Mouse (Mus musculus): ENCODE data around the gene Gm11011. TPM values are rescaled to one million over a fixed set of nuclear protein-coding genes. Genes with fewer than 3 reads are reported as not detected.
"Not testable (repeated sequence)": the region's sequence is repeated elsewhere in the genome, so short reads cannot be mapped to it uniquely, and the experiment has no call there.

Gene Gm11011
- polyA plus RNA-seq (2015; fragmentation: Nextera tagmentation; extraction: Ambion mirVana), result not detected in 2 replicates

DNA sequence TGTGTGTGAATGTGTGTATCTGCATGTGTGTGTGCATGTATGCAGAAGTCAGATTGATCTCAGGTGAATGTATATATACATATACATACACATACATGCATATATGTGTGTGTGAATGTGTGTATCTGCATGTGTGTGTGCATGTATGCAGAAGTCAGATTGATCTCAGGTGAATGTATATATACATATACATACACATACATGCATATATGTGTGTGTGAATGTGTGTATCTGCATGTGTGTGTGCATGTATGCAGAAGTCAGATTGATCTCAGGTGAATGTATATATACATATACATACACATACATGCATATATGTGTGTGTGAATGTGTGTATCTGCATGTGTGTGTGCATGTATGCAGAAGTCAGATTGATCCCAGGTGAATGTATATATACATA, at the start of gene Gm11011:
TSS of gene Gm11011 (minus strand) at position 101 of the 400 bp plus-strand sequence.
- not testable (repeated sequence) for H3K4me2 ChIP-seq (replicated peaks; ENCODE audit: low read depth, low read length); ATAC-seq (ENCODE audit: low FRiP score, low TSS enrichment); H3K27ac ChIP-seq (ENCODE audit: low read length); H3K9ac ChIP-seq (replicated peaks; ENCODE audit: low read length); H3K4me3 ChIP-seq (ENCODE audit: low read length); H3K36me3 ChIP-seq (ENCODE audit: insufficient read depth, low read length); H3K9me3 ChIP-seq (ENCODE audit: low read length); H3K27me3 ChIP-seq (ENCODE audit: insufficient read depth, low read length)
- peaks cover 11% of the 10 kb centered on the region; the same call in 1 of the 2 replicates for H3K4me1 ChIP-seq (ENCODE audit: insufficient read depth, low read length)

DNA sequence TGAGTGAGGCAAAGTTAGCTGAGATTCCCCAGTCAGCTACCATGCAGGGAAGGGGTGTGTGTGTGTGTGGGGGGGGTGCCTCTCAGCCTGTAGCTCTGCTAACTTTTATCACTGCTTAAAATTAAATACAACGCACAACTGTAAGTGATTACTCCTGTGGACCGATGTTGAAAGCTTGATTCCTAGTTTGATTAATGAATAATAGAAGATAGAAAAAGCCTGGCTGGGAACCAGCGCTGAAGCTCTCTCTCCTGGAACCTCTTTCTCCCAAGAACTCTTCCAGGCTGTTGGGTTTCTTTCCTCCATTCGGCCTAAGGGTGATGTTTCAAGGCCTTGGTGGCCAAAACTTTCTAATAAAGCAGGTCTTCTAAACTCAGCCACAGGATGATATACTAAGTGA, 48.9 kb upstream of the Gm11011 start:
- Histone ChIP-seq H3K4me1 (ENCODE audit: insufficient read depth, low read length) (peaks cover 43% of the 10 kb centered on the region), H3K36me3 (ENCODE audit: insufficient read depth, low read length) (no peaks in the 10 kb centered on the region), H3K27ac (ENCODE audit: low read length) (0 out of 2 replicates have a peak overlapping the region, but pooled peaks have one; percentile 36), H3K9ac (replicated peaks; ENCODE audit: low read length) (peak overlapping the region; percentile 40), H3K4me3 (ENCODE audit: low read length) (peak overlapping the region; percentile 87), H3K9me3 (ENCODE audit: low read length) (no peaks in the 10 kb centered on the region), H3K4me2 (replicated peaks; ENCODE audit: low read depth, low read length) (peak overlapping the region; percentile 83), H3K27me3 (ENCODE audit: insufficient read depth, low read length) (no peaks in the 10 kb centered on the region)
- no peak for ATAC-seq (ENCODE audit: low FRiP score, low TSS enrichment)
- 18% methylated on average over 4 of the region's 4 CpGs for WGBS

DNA sequence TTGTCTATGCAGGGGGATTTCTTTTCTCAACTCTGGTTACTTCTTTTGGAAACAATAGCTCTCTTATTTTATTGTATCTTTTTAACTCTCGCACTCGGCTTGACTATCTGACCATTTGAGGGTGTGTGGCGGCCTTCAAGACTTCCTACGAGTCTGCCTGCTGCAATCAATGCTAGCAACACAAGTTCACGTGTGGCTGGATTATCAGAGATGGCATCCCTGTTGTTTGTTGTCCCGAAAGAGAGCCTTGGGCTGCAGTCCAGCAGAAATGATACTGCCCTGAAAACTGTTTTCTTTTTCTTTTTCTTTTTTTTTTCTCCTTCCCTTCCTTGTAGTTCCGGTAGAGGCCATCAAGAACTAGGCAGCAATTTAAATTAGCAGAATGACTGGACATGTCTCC, 47.9 kb upstream of the Gm11011 start:
- peak overlapping the region; percentile 83 for H3K4me2 ChIP-seq (replicated peaks; ENCODE audit: low read depth, low read length)
- peak overlapping the region; percentile 96 for H3K27ac ChIP-seq (ENCODE audit: low read length)
- 16% methylated on average over 7 of the region's 7 CpGs for WGBS
- peaks cover 40% of the 10 kb centered on the region for H3K4me1 ChIP-seq (ENCODE audit: insufficient read depth, low read length)
- H3K36me3 ChIP-seq (ENCODE audit: insufficient read depth, low read length), result no peaks in the 10 kb centered on the region
- peak overlapping the region; percentile 87 for H3K4me3 ChIP-seq (ENCODE audit: low read length)
- H3K9me3 ChIP-seq (ENCODE audit: low read length), result no peaks in the 10 kb centered on the region
- peak overlapping the region; percentile 97 for H3K9ac ChIP-seq (replicated peaks; ENCODE audit: low read length)
- no peak for ATAC-seq (ENCODE audit: low FRiP score, low TSS enrichment)
- no peaks in the 10 kb centered on the region for H3K27me3 ChIP-seq (ENCODE audit: insufficient read depth, low read length)

DNA sequence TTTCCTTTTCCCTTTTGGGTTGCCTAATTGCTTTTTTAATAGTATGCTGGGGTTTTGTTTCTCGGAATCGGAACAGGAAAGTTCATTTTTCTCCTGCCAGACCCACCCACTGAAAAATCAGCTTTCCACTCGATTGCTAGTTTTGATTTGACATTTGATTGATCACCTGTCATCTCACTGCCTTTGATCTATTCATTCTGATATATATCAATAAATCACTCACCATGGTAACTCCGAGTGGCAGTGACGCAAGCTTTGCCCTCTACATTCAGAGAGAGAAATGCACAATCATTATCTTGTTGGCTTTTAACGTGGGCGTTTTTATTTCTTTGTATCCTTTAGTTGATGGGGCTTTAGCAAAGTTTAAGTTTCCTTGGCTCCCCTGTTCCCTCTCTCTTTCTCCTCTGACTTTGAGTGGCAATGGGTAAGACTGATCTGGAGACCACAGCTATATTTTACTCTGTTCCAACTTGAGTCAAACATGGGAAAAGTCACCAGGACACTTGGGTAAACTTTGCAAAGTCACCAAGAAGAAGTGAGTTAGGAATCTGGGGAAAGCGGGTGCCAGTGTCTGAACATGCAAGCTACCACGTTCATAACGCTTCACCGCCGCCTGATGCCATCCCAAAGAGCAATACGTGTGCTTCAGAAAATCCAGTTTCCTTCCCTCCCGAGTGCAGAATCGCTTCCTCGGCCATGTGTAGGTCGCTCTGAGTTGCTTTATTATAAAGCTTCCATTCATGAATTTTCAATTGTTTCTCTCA, 47.3 kb upstream of the Gm11011 start:
- Histone ChIP-seq H3K4me3 (ENCODE audit: low read length) (peak overlapping the region; percentile 87), H3K4me1 (ENCODE audit: insufficient read depth, low read length) (peaks cover 36% of the 10 kb centered on the region), H3K9me3 (ENCODE audit: low read length) (no peaks in the 10 kb centered on the region), H3K36me3 (ENCODE audit: insufficient read depth, low read length) (no peaks in the 10 kb centered on the region), H3K9ac (replicated peaks; ENCODE audit: low read length) (peak overlapping the region; percentile 97), H3K4me2 (replicated peaks; ENCODE audit: low read depth, low read length) (peak overlapping the region; percentile 83), H3K27ac (ENCODE audit: low read length) (peak overlapping the region; percentile 96), H3K27me3 (ENCODE audit: insufficient read depth, low read length) (no peaks in the 10 kb centered on the region)
- ATAC-seq (ENCODE audit: low FRiP score, low TSS enrichment), result no peak
- WGBS, result 5% methylated on average over 17 of the region's 17 CpGs

DNA sequence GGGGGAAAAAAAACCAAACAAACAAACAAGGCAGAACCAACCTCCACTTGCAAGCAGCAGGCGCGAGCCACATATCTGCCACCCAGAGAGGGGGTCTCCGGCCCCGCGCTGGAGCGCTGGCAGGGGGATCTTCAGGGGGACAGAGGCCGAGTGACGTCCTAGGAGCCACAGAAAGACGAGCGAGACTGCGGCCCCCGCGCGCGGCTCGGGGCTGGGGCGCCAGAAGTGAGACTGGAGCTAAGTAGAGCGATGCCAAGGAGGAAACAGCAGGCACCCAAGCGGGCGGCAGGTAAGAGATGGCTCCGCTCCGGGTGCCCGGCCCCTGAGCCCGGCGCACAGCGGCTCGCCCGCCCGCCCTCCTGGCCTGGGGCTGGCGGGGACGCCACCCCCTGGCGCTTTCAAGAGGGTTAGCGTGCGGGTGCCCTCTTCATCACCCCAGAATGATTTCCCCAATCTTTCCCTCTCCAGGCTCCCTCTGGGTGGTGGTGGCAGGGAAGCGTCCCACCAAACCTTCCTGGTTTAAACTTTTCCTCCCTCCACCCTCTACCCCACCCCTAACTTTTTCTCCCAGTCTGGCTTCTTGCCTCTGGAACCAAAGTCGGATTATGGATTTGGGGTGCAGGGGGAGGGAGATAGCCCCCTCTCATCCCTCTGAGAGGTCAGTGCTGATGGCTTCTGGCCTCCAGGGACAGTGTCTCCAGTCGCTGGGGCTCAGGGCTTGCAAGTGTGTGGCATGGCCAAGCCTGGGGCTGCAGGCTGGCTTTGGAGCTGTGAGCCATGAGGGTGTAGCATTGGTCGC, 46.1 kb upstream of the Gm11011 start:
- H3K36me3 ChIP-seq (ENCODE audit: insufficient read depth, low read length), result no peaks in the 10 kb centered on the region
- H3K4me3 ChIP-seq (ENCODE audit: low read length), result peak overlapping the region; percentile 87
- H3K4me2 ChIP-seq (replicated peaks; ENCODE audit: low read depth, low read length), result peak overlapping the region; percentile 83
- H3K9me3 ChIP-seq (ENCODE audit: low read length), result no peaks in the 10 kb centered on the region
- peak overlapping the region; percentile 96 for H3K27ac ChIP-seq (ENCODE audit: low read length)
- peak; percentile 29; the same call in 1 of the 2 replicates for ATAC-seq (ENCODE audit: low FRiP score, low TSS enrichment)
- H3K4me1 ChIP-seq (ENCODE audit: insufficient read depth, low read length), result peaks cover 39% of the 10 kb centered on the region
- H3K9ac ChIP-seq (replicated peaks; ENCODE audit: low read length), result peak overlapping the region; percentile 97
- no peaks in the 10 kb centered on the region for H3K27me3 ChIP-seq (ENCODE audit: insufficient read depth, low read length)
- under 1% methylated on average over 33 of the region's 38 CpGs for WGBS

DNA sequence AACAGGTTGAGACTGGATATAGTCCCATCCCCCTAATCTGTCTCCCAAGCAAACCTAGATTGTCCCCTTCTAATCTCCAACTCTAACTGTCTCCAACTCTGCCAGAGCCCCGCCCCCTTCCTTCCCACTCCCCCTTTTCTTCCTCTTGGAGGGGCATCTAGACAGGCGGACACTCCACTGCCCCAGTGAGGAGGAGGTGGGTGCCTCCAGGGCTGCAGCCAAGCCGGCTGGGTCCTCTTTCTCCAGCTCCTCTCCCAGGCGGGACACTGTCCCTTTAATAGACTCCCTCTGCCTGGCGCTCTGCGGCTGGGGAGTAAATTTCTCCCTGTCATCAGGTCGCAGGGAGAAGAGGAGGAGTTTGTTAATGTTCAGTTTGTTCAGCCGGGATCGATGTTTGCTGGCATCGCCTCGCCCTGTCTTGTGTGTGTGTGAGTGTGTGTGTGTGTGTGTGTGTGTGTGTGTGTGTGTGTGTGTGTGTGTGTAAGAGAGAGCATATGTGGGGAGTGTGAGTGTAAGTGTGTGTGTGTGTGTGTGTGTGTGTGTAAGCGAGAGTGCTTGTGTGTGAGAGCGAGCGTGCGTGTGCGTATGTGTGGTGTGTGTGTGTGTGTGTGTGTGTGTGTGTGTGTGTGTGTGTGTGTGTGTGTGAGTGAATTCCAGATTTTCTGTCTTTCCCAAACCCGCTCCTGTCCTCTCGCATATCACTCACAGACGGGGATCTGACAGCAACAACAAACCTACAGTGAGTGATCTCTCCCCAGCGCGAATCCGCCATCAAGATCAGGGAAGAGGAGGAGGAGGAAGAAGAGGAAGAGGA, 45.0 kb upstream of the Gm11011 start, which contains the start of gene Tshz2:
TSS of gene Tshz2 (plus strand) at position 676 of the 814 bp plus-strand sequence.
- 0% methylated on average over 22 of the region's 22 CpGs for WGBS

DNA sequence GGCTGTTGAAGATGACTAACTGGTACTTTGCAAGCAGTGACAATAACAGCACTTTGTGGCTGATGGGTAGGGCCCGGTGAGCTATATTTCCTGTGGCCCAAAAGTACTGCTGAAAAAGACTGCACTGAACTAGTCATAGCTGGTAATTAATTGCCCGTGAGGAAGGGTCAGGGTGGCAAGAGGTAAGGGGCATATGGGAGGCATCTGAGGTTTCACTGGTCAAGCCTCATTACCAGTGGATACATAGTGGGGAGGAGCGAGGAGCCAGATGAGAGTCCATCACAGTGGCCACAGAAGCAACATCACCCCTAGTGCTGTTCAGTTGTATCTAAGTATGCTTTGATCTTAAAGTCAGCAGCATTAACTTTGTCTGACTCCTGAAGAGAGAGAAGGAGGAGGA, 42.5 kb upstream of the Gm11011 start:
- ATAC-seq (ENCODE audit: low FRiP score, low TSS enrichment), result peak; percentile 33; the same call in 1 of the 2 replicates
- no peaks in the 10 kb centered on the region for H3K9me3 ChIP-seq (ENCODE audit: low read length)
- H3K36me3 ChIP-seq (ENCODE audit: insufficient read depth, low read length), result no peaks in the 10 kb centered on the region
- peaks cover 20% of the 10 kb centered on the region for H3K4me1 ChIP-seq (ENCODE audit: insufficient read depth, low read length)
- H3K4me2 ChIP-seq (replicated peaks; ENCODE audit: low read depth, low read length), result no peak overlapping the region
- H3K27me3 ChIP-seq (ENCODE audit: insufficient read depth, low read length), result no peaks in the 10 kb centered on the region
- no peak overlapping the region for H3K9ac ChIP-seq (replicated peaks; ENCODE audit: low read length)
- 29% methylated on average over 3 of the region's 3 CpGs for WGBS
- H3K4me3 ChIP-seq (ENCODE audit: low read length), result no peak overlapping the region
- no peak overlapping the region for H3K27ac ChIP-seq (ENCODE audit: low read length)

More for the DNA sequence above, 45.0 kb upstream of the Gm11011 start, which contains the start of gene Tshz2:
- Histone ChIP-seq H3K4me3 (ENCODE audit: low read length) (peak within 1 kb of the TSS; percentile 87), H3K9me3 (ENCODE audit: low read length) (no peaks in the 10 kb centered on the region), H3K4me1 (ENCODE audit: insufficient read depth, low read length) (peaks cover 34% of the 10 kb centered on the region), H3K9ac (replicated peaks; ENCODE audit: low read length) (peak within 1 kb of the TSS; percentile 97), H3K36me3 (ENCODE audit: insufficient read depth, low read length) (no peaks in the 10 kb centered on the region), H3K4me2 (replicated peaks; ENCODE audit: low read depth, low read length) (peak within 1 kb of the TSS; percentile 83), H3K27ac (ENCODE audit: low read length) (peak within 1 kb of the TSS; percentile 96), H3K27me3 (ENCODE audit: insufficient read depth, low read length) (no peaks in the 10 kb centered on the region)
- peak; percentile 89 for ATAC-seq (ENCODE audit: low FRiP score, low TSS enrichment)

DNA sequence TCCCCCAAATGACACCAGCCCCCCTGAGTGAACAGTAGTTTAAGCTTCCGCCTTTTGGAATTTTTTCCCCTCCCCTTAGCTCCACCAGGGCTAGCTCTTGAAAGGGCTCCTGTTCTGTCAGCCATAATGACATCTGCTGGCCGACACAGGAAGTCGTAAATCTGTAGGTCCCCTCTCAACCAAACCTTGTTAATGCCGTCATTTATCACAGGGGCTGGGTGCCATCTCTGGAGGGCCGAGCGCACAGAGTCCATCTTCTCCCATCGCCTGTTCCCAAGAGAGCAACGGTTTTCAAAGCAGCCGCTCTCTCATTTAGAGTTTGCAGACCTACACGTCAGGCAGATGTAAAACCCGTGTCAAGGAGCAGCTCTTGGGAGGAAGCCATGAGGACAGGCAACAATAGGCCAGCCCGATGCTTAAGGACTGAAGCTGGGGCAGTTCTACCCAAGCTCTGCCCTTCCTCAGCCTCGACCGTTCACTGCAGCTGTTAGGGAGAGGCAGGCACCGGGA, 33.7 kb upstream of the Gm11011 start:
- Histone ChIP-seq H3K9me3 (ENCODE audit: low read length) (no peaks in the 10 kb centered on the region), H3K4me3 (ENCODE audit: low read length) (peak overlapping the region; percentile 35), H3K27ac (ENCODE audit: low read length) (peak overlapping the region; percentile 78), H3K27me3 (ENCODE audit: insufficient read depth, low read length) (no peaks in the 10 kb centered on the region), H3K36me3 (ENCODE audit: insufficient read depth, low read length) (no peaks in the 10 kb centered on the region), H3K4me2 (replicated peaks; ENCODE audit: low read depth, low read length) (peak overlapping the region; percentile 73), H3K9ac (replicated peaks; ENCODE audit: low read length) (peak overlapping the region; percentile 65), H3K4me1 (ENCODE audit: insufficient read depth, low read length) (peaks cover 19% of the 10 kb centered on the region)
- ATAC-seq (ENCODE audit: low FRiP score, low TSS enrichment), result peak; percentile 85
- WGBS, result 1% methylated on average over 15 of the region's 15 CpGs

DNA sequence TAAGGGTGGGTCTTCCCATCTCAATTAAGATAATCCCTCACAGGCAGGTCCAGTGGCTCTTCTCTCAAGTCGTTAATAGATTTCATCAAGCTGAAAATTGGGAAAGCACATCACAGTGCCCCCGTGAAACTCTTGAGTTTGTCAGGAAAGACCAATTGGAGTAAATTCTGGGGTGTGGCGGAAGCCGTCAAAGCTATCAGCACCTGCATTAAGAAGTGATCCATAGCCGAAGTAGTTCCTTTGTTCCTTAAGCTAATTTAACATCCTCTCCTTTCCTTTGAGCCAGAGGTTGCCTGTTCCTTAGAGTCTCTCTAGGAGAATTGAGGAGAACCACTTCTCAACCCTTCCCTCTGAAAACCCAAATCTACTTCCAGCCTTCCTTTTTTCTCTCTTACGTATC, 28.5 kb upstream of the Gm11011 start:
- no peaks in the 10 kb centered on the region for H3K36me3 ChIP-seq (ENCODE audit: insufficient read depth, low read length)
- 84% methylated on average over 6 of the region's 6 CpGs for whole genome bisulfite sequencing
- H3K9me3 ChIP-seq (ENCODE audit: low read length), result no peaks in the 10 kb centered on the region
- peaks cover 22% of the 10 kb centered on the region for H3K4me1 ChIP-seq (ENCODE audit: insufficient read depth, low read length)
- H3K9ac ChIP-seq (replicated peaks; ENCODE audit: low read length), result no peak overlapping the region
- no peaks in the 10 kb centered on the region for H3K27me3 ChIP-seq (ENCODE audit: insufficient read depth, low read length)
- no peak overlapping the region for H3K4me2 ChIP-seq (replicated peaks; ENCODE audit: low read depth, low read length)
- no peak overlapping the region for H3K27ac ChIP-seq (ENCODE audit: low read length)
- no peak overlapping the region for H3K4me3 ChIP-seq (ENCODE audit: low read length)
- ATAC-seq (ENCODE audit: low FRiP score, low TSS enrichment), result no peak
